Mouse (Mus musculus) brain, embryonic 14.5 days (tissue): Measurements from ENCODE around the gene Tnfrsf1b. TPM values are rescaled to one million over a fixed set of nuclear protein-coding genes. Genes with fewer than 3 reads are reported as not detected.

ENCODE experiments used
- DNase-seq: peaks from one replicate; pipeline ENCODE4 v3.0.0-alpha.2; 2011; ENCODE audit warnings: low read depth
- CTCF ChIP-seq: fragments of 200-500 bp; IDR thresholded peaks from 2 replicates; pipeline ENCODE4 v1.5.1; 2012; ENCODE audit warnings: inconsistent platforms, mild to moderate bottlenecking, moderate library complexity, borderline replicate concordance; ENCODE audit not compliant: insufficient read depth, insufficient read length; ENCODE audit errors: extremely low read depth
- POLR2A ChIP-seq: fragments of 200-500 bp; IDR thresholded peaks from 2 replicates; pipeline ENCODE4 v1.6.1; 2012; ENCODE audit warnings: mild to moderate bottlenecking, inconsistent platforms, borderline replicate concordance; ENCODE audit not compliant: poor library complexity, insufficient read depth, insufficient read length, severe bottlenecking; ENCODE audit errors: extremely low read depth
- polyA plus RNA-seq: library from polyadenylated mRNA; depleted of rRNA; stranded (reverse); fragments of >200 nt; gene quantifications from 2 replicates; pipeline ENCODE4 v1.2.3, GENCODE M21; 2012

The Tnfrsf1b gene
- polyA plus RNA-seq, 1 experiment, result 3.4 TPM

DNA sequence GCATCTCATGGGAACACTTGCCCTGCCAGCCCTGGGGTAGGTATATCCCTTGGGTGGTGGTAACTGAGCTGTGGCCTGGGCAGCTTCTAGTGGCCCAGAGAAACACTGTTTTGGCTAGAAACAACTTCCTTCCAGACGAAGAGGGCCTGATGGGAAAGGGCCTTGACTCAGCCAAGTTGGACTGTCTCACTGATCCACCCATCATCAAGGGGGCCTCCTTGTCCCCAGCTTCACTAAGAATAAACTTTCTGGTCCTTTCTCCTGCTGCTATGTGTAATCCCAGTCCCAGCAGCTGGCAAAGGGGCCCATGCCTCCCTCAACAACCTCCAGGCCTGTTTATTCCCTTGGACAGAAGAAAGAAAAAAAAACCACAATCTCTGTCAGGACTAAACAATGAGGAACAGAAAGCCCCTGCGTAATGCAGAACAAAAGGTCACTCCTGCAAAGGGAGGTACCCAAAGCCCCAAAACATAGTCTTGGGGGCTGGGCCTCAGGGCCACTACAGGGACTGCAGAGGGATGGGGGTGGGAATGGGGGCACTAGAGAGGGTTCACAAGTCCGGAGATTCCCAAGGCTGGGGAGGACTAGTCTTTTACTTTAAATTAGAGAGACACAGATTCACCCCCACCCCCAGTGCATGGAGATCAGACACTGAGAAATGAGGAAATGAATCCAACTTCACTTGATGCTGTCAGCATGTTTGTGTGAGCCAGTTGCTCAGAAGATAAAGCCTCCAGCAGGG is 13.0 kb downstream of the Tnfrsf1b start:
- no peak for DNase-seq
- TF ChIP-seq POLR2A (no peak), CTCF (no peak)

GRCm38 (mm10) chr4:145231732-145232131 is 14.9 kb downstream of the Tnfrsf1b start:
- DNase-seq, result no peak

DNA sequence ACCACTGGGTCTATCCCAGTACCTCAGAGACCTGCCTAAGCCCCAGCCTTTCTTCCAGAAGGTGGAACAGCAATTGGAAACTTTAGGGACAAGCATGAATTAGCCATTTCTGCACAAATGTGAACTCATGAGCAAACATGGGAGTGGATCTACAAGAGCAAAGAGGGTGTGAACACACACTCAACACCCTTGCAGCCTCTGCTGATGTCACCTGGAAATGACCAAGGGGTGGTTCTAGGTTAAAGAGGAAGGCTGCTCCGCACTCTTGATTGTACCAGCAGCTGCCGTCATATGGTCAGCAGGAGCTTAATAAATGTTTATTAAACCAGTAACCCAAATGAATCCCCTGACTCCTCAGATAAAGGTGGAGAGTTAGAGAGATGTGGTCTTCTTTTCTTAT is 16.0 kb downstream of the Tnfrsf1b start:
- TF ChIP-seq POLR2A (no peak), CTCF (no peak)
- DNase-seq, result no peak

More at GRCm38 (mm10) chr4:145231732-145232131, 14.9 kb downstream of the Tnfrsf1b start:
- TF ChIP-seq POLR2A, result no peak
- TF ChIP-seq CTCF, result no peak

GRCm38 (mm10) chr4:145229524-145230163 is 17.0 kb downstream of the Tnfrsf1b start:
- DNase-seq, result no peak
- TF ChIP-seq CTCF (no peak), POLR2A (no peak)

- no peak for TF ChIP-seq CTCF
- DNase-seq, result no peak
These were observed 17.6 kb downstream of the Tnfrsf1b start for GRCm38 (mm10) chr4:145229051-145229450.

DNA sequence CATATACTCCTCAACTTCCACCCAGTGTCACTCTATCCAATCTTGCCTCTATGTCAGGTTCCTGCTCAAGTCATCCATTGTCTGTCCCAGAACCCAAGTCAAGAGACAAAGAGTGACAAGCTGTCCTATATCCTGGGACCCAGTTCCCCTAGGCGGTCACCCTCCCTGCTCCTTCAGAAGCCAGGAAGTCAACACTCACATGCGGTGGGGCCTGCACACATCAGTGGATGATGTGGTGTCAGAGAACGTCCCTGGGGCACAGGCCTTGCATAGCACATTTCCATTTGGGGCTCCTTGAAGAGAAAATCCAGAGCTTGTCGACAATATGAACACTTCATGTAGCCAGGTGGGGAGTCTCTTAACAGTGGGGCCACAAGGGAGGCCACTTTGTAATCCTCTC is 22.1 kb downstream of the Tnfrsf1b start:
- DNase-seq, result no peak
- TF ChIP-seq POLR2A, result no peak
- TF ChIP-seq CTCF, result no peak

DNA sequence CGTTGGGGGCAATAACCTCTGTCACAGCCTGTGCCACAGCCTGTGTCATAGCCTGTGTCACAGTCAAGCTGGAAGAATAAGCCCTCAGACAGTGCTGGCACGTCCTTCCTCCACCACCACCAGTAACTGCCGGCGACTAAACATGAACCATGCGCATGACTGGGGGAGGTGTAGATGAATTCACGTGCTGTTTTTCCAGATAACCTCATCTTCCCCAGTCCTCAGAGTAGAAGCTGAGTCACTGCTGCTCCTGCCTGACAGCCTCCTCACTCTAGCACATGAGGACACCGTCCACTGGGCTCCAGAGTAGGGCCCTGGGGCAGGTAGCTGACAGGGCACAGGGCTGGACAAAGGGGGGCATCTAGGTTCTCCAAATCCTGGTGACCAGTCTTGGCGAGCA is 24.6 kb downstream of the Tnfrsf1b start:
- DNase-seq, result no peak
- TF ChIP-seq CTCF, result no peak
- no peak for TF ChIP-seq POLR2A

DNA sequence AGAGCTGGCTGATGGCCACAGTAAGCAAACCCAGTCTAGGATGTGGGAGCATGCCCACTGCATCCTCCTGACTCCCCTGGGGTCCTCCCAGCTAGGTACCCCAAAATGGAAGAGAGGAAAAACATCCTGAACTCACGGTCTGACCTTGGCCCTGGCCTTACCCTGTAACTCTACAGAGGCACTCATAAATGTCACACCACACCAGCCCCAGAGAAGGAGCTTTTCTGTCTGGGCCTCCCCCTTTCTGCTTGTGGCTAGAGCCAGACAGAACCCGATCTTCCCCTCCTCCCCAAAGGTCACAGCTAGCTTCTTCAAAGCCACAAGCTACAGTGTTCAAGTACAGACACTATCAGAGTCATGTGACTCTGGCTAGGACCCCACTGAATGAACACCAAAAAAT is 25.3 kb downstream of the Tnfrsf1b start:
- TF ChIP-seq POLR2A, result no peak
- TF ChIP-seq CTCF, result no peak

GRCm38 (mm10) chr4:145220001-145220400 is 26.7 kb downstream of the Tnfrsf1b start:
- TF ChIP-seq POLR2A, result no peak
- no peak for TF ChIP-seq CTCF
- DNase-seq, result no peak

More for the DNA sequence above, 25.3 kb downstream of the Tnfrsf1b start:
- no peak for DNase-seq

DNA sequence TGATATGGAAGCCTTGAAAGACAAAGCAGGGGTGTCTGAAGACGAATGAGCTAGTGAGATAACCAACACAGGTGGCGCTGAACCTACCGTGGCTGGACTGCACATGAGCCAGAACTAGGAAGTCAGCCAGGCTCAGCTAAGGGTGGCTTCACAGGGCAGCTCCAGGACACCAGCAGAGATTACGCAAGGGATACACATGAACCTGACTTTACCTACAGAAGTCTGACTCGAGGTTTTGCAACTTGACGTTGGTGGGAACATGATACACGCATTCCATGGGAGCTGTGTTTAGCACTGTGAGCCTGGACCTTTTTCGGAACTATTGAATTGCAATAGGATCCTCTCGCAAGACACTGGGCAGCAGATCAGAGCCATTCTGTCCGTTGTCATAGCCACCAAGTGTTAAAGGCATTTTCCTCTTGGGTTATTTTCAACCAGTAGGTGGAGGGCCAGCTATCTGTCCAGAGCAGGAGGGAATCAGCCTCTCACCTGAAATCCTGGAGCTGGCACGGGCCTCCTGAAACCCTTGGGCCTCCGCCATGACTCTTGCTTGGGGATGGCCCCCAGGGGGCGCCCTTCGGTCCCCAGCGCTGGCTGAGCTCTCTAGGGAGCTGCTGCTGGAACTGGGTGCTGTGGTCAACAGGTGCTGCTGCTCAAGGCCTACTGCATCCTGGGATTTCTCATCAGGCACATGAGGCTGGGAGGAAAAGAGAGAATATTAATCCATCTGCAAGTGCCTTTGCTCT is 27.3 kb downstream of the Tnfrsf1b start:
- no peak for TF ChIP-seq POLR2A
- TF ChIP-seq CTCF, result peak; percentile 14; the same call in 1 of the 2 replicates
- DNase-seq, result no peak

DNA sequence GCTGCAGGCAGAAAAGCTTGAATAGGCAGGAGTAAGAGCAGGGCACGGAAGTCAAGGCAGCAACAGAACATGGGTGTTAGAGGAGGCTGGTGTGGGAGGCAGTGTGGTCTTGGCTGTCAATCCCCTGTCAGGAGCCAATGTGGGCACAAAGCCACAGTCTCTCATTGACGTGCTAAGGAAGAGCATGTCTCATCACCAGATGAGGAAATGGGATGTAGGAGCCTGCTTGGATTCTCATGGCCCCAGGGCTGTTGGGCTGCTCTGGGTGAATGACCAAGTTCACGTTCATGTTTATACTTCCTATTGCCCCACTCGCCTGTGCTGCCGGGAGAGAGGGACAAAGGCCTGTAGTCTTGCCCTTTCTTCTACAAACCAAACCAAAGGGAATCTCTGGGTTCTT is 28.8 kb downstream of the Tnfrsf1b start:
- no peak for TF ChIP-seq CTCF
- no peak for TF ChIP-seq POLR2A
- DNase-seq, result no peak

DNA sequence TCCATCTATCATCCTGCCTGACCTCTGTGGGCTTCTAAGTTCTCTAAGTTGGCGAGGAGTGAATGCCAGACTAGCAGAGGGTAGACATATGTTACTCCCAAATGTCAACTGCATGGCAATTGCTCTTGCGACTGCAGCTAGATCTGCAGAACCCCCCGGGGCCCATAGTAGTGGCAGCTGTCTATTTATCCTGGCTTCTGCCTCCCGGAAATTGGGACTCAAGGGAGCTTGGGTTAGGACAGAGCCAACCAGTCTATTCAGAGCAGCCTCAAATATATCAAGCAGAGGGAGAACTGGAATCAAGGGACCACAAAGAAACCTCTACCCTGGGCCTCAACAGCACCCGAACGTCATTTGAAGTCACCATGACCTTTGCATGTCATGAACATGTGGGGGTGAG is 29.6 kb downstream of the Tnfrsf1b start:
- TF ChIP-seq POLR2A (no peak), CTCF (no peak)
- no peak for DNase-seq

DNA sequence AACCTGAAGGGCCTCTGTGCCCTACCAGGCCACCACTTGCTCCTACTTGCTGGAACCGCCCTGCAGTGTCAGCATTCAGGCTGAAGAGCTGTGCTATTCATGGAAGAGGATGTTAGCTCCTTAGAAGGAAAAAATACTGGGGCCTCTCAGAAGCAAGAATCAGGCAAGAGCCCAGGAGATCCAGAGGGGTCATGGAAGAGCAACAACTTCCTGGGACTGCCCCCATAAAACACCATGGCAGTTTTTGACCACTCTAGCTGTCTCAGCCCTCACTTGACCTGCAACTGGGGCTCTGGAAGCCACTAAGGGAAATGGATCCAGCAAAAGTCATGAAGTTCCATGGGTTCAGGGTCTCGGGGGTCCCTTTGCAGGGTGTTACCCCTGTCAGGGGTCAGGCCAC is 31.3 kb downstream of the Tnfrsf1b start:
- TF ChIP-seq POLR2A, result no peak
- no peak for TF ChIP-seq CTCF
- no peak for DNase-seq
